Mouse (Mus musculus) adrenal gland (tissue): ENCODE results near the gene Ndufc2.

Experiments used
- intact Hi-C: fragments of 180-260 bp; cut with DNase I; formaldehyde crosslinking; loops from one replicate; pipeline ENCODE4 v1.15.1; 2025
- long read RNA-seq, 2 experiments: library from polyadenylated mRNA; unstranded; transcript quantifications; one replicate each; pipeline ENCODE4 v2.0.0; 2020; ENCODE audit warnings: borderline replicate concordance in 1 of 2; ENCODE audit not compliant: insufficient replicate concordance in 1 of 2

Ndufc2 gene
- long read RNA-seq, experiment 1, transcript Ndufc2-201 (3 exons, 683 nt): major isoform, 99 of 103 reads
- long read RNA-seq, experiment 1, partial matches to known transcripts: 0 of 103 reads
- long read RNA-seq, experiment 1, other reads (novel, unspliced or antisense): 3 of 103 reads
- long read RNA-seq, experiment 2, transcript Ndufc2-201 (3 exons, 683 nt): major isoform, 99 of 125 reads
- long read RNA-seq, experiment 2, transcript Ndufc2-202 (2 exons, 470 nt): minor isoform, 26 of 125 reads
- long read RNA-seq, experiment 2, partial matches to known transcripts: 0 of 125 reads
- long read RNA-seq, experiment 2, other reads (novel, unspliced or antisense): 0 of 125 reads

GRCm38 (mm10) chr7:97399960-97400715 lies at the start of gene Ndufc2:
Ndufc2 (plus strand) TSS chr7:97400003.
- intact Hi-C loops: no loop called here

DNA sequence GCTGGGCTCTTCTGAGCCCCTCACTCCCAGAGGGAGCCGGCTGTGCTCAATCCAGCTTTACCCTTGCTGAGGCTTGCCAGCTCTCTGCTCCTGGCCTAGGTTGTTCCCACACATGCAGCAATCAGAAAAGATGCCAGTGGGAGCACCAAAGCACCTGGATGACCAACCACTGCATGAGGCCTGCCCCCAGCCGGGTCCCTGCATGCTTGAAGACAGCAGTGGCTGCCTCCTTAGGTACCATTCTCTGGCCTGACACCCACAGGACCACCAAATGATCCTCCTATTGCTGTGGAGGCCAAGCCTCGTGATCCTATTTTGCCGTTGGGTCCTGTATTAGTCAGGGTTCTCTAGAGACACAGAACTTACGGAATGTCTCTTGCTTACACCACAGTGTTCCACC lies 48.9 kb upstream of the Ndufc2 start:
- intact Hi-C loops: no loop called here

DNA sequence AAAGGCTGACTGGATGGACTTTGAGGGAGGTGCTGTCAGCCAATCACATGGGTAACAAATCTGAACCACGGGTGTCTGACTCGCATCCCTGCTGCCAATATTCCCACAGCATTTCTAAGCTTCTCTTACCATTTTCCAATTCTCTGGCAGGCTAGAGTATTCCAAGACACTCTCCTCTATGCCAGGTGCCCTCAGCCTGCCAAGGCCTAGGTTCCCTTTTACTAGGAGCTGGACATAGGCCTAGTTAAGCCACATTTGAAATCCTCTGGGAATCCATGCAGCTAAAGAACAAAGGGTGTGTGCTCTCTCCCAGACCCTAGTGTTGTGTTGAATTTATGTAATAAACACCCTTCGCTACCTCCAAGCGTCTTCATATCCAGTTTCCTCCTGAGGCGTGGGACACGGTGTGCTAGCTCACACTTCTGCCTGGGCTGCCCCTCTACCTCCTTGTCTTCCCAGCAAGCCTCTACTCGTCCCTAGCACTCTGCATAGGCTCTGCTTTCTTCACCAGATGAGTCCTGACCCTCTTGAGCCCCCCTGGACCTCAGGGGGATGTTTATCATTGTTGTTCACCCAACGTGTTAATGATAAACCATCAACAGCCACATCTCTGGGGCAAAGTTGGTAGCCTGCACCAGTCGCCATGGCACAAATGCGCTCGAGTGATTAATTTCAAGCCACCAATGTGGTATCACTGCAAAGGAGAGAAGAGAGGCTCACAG lies 47.9 kb upstream of the Ndufc2 start:
- intact Hi-C loops: no loop called here

DNA sequence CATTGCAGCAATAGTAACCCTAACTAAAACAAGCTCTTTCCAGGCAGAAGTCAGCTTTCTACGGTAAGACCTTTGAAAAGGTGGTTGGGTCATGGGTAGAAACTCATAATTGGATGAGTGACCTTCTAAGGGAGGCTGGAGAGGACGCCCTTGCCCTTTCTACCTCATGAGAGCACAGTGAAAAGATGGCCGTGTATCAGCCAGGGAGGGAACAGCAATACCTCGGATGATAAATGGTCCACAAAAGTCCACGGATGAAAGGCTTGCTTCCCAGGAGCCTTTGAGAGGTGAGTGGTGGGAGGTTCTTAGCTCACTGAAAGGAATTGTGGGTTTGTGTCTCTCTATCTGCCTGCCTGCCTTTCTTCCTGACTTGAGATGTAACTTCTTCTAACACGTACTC lies 46.4 kb upstream of the Ndufc2 start:
- intact Hi-C loops: no loop called here

DNA sequence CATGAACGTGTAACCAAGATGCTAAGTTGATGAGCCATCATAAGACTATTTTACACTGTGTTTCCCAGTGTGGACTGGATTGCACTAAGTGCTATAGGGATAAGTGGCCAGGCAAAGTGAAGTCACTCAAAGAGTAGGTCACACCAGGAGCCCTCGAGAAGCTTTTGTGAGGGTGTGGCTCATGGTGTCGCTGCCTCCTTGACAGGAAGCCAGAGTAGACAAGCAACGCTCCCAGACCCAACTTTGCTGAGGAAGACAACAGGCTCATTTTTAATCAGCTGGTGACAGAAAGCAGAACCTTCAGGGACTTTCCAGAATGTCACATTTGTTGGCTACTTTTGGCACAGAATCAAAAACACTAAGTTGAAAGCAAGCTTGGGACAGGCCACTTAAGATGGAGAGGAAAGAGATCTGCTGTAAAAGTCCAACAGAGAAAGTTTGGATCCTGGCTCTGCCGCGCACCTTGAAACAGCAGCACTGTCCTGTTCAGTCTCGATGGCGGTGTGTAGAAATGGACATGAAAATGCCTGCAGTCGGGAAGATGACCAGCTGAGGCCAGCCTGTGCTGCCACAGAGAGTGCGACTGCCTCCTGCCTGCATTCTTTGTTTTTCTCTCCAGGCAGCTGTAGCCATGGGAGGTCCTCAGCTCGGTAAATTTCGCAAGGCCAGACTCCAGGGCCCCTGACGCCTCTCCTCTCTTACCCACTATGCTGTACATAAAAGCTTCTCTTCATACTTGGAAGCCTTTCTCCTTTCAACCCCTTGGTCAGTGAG lies 44.5 kb upstream of the Ndufc2 start:
- intact Hi-C loops: no loop called here

GRCm38 (mm10) chr7:97356253-97356652 lies 43.5 kb upstream of the Ndufc2 start:
- intact Hi-C loops: no loop called here

DNA sequence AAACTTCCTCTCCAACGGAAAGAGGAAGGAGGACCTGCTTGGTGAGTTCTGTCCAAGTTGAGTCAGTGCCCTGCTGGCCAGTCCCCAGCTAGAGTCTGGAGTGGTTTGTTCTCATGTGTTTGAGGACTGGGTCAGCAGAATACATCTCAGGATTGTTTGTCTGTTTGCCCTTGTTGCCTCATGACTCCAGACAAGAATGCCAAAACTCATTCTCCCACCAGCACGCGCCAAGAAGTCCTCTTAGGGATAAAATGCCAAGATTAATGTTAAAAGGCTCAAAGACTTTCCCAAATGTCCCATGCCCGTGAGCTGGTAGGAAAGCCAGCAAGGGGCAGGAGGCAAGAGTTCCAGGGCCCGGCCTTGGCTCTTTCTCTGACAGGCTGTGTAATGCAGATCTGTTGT lies 42.9 kb upstream of the Ndufc2 start:
- intact Hi-C loops: no loop called here

DNA sequence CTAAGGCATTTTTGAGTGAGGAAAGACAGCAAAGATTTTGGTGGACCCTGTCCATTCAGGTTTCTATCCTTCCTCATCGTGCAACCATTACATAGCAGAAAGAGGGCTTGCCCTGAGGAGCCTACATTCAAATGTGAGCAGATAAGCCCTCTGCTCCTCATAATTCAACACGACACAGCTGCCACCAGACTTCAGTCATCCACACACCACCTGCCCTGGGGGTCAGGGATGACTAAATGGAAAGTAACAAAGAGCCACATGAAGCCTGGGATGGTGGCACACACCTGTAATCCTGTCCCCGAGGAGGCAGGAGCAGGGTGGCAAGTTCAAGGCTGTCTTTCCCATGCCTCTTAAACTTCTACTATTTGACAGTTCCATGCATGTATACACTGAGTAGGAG lies 42.0 kb upstream of the Ndufc2 start:
- intact Hi-C loops: no loop called here

DNA sequence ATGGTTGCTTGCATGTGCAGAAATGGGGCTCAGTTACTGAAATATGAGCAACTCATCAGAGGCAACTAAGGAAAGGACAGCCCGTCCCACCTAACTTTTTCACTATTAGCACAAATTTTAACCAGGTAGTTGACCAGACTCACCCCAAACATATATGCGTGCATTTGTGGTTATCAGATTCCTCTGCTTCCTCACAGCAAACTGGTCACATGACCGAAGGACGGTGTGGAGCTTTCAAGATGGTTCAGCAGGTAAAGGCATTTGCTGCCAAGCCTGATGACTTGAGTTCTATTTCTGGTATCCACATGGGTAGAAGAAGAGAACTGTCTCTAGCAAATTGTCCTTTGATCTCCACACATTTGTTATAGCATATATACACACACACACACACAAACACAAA lies 41.5 kb upstream of the Ndufc2 start:
- intact Hi-C loops: no loop called here

GRCm38 (mm10) chr7:97360166-97360565 lies 39.6 kb upstream of the Ndufc2 start:
- intact Hi-C loops: no loop called here

DNA sequence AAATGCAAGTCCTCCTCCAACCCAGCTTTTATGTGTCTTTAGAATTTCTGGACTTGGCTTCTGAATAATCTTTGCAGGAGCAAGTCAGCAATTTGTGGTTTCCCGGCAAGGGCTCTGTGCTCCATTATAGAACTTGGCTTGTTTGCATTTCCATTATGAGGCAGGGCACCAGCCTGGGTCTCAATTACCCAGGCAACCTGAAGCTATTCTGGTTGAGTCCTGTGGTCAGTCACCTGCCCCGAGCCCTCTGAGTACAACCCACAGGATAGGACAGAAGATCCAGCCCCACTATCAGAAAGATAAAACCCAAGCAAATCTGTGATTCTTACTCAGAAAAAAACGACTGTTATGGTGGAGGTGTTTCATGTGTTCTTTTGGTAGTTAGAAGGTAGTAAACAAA lies 38.8 kb upstream of the Ndufc2 start:
- intact Hi-C loops: no loop called here

DNA sequence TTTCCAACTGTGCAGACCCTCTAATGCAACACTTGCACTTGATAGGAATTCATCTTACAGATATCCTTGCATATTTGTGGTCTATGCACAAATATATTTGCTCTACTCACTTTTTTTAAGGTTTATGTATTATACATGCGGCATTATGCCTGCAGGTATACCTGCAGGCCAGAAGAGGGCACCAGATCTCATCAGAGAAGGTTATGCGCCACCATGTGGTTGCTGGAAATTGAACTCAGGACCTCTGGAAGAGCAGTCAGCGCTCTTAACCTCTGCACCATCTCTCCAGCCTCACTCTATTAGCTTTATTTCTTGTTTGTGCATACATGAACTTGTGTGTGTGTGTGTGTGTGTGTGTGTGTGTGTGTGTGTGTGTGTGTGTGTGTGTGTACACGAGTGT lies 38.3 kb upstream of the Ndufc2 start:
- intact Hi-C loops: no loop called here

DNA sequence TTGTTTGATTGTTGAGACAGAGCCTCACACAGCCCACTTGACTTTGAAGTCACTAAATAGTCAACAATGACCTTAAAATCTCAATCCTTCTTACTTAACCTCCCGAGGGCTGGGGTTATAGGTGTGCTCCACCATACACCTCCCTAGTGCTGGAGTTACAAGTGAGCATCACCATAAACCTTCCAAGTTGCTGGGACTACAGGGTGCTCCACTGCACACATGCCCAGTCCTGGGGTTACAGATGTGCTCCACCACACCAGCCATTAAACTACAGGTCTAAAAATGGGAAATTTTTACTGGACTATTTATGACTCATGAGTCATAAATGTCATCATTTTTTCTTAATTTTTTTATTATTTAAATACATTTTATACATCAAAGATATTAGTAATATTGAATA lies 33.9 kb upstream of the Ndufc2 start:
- intact Hi-C loops: no loop called here

- intact Hi-C loops: no loop called here
These were observed 24.7 kb upstream of the Ndufc2 start for GRCm38 (mm10) chr7:97375101-97375500.

DNA sequence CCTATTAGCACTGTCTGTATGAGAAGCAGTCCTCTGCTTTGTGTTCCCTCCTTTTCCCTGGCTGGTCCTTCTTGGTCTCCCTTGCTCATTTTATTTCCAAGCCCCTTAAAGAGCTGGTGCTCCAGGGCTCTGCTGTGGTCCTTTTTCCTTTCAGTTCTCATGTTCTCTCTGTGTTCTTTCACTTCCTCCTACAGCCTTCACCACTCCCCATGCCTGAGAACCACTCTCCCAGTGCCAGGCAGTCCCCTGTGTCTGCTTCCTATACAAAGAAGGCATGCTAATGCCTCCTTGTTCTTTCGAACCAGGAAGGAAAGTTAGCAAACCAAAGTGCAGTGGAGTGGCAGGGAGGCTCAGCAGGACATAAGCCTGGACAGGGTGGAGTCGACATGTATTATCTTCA lies 23.9 kb upstream of the Ndufc2 start:
- intact Hi-C loops: no loop called here

GRCm38 (mm10) chr7:97379304-97379703 lies 20.5 kb upstream of the Ndufc2 start:
- intact Hi-C loops: no loop called here

DNA sequence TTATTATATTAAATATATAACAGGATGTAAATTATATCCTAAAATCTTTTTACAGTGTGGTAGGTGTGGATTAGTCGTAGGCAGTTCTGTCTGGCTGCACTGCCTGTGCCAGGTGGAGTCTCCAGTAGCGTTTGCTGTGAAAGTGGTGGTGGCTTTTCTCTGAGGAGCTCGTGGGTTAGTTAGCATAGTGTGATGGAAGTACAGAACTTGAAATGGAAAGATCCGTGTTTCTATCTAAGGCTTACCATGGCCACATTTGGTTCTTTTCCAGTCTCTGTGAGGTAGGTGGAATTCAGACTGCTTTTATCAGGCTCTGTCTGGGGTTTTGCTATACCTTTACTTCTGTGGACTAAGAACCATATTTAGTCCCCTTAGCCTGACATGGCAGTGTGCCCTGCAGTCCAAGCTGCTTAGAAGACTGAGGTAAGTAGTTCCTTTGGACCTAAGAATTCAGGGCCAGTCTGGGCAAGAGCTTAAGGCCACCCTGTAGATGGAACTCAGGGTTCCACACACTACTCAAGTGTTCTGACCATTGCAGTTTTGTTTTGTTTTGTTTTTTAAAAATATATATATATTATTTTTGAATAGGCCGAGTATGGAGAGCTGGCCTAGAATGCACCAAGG lies 19.2 kb upstream of the Ndufc2 start:
- intact Hi-C loops: no loop called here

DNA sequence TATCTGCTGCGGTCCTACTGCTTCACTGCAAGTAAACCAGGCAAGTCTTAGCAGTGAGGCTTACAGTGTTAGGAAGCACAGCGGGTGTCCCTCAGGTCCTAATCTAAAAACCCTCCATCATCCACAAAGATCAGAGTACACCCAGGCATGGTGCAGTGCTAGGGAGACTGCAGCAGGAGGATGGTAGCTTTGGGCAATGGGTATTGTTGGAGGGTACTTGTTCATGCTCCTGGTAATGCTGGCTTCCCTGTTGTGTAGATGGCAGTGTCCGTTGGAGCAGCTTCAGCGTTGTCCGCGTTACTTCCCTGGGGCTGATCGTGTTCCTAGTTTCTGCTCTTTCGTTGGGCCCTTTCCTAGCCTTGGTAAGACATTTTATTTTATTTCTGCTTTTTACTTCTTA lies 17.1 kb upstream of the Ndufc2 start:
- intact Hi-C loops: no loop called here

GRCm38 (mm10) chr7:97383496-97384132 lies 16.2 kb upstream of the Ndufc2 start:
- intact Hi-C loops: no loop called here

GRCm38 (mm10) chr7:97386106-97386805 lies 13.5 kb upstream of the Ndufc2 start:
- intact Hi-C loops: no loop called here
